Mouse (Mus musculus) liver, postnatal 0 days (tissue): Measurements from ENCODE around the gene Txndc17.

Experiments
- CTCF ChIP-seq: sonication (generic); IDR thresholded peaks from 2 replicates; pipeline ENCODE4 v1.5.1; 2016; ENCODE audit warnings: antibody characterized with exemption, low read depth
- EP300 ChIP-seq: IDR thresholded peaks from 2 replicates; pipeline ENCODE4 v1.6.1; 2016; ENCODE audit warnings: antibody characterized with exemption, low read depth, mild to moderate bottlenecking

DNA sequence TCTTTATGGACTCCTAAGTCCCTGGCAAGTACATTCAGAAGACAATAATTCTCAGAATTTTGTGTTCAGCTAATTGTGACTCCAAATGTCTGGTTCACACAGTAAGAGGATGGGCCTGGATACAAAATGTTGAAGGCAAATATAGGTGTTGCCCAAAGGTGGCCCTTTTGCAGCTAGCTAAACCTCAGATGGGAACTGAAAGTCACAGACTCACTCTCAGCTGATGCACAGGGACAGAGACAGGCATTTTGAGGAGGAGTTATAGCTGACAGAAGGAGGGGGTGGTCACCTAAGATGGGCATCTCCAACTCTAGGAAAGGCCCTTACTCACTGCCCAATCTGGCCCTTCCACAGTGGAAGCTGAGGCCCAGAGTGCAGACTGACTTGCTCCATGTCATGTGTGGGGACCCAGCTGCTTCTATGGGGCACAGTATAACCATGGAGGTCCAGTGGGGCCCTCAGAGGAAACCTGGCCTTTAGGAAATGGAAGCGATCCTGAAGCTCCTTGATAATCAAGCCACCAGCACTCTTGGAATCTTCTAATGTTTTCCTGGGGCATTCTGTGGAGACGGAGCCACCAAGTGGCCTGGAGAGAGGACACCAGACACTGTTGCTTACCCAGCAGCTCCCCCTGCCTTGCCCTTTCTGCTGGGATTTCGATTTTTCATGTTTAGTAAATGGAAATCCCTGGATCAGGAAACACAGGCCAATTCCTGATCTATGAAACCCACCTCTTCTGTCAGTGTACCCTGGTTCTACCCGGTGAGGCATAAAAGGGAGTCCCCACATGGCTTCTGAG is 32.9 kb downstream of the Txndc17 start:
- TF ChIP-seq CTCF (no peak), EP300 (no peak)
